Mouse (Mus musculus) hindbrain, embryonic 14.5 days (tissue): ENCODE measurements at regions not wholly inside any gene's neighbourhood (a gene's known extent, or its start where the extent isn't known, plus 50 kb on each side); places are given as distances from the start of the nearest gene placed in this dataset.

Experiments
- ATAC-seq: fragments of 200-750 bp; cut with Nextera tagmentation; 2 replicates; pipeline ENCODE4 v1.8.0; 2017; ENCODE audit warnings: moderate number of reproducible peaks, mild to moderate bottlenecking, moderate TSS enrichment, moderate library complexity; ENCODE audit not compliant: low FRiP score
- DNase-seq: peaks from one replicate; pipeline ENCODE4 v3.0.0-alpha.2; 2015; ENCODE audit warnings: low spot score
- H3K27ac ChIP-seq: fragments of 300-500 bp; sonication (generic); 2 replicates; pipeline ENCODE4 v1.5.1; 2014; ENCODE audit warnings: mild to moderate bottlenecking, moderate library complexity
- H3K27me3 ChIP-seq: fragments of 300-500 bp; sonication (generic); 2 replicates; pipeline ENCODE4 v1.6.1; 2014; ENCODE audit warnings: mild to moderate bottlenecking, low read length, mixed read lengths; ENCODE audit not compliant: control insufficient read depth, insufficient read depth
- H3K36me3 ChIP-seq: fragments of 300-500 bp; sonication (generic); replicated peaks from 2 replicates; pipeline ENCODE4 v1.6.1; 2014; ENCODE audit not compliant: control insufficient read depth, insufficient read depth
- H3K4me1 ChIP-seq: fragments of 300-500 bp; sonication (generic); replicated peaks from 2 replicates; pipeline ENCODE4 v1.6.1; 2014; ENCODE audit warnings: antibody characterized with exemption, low read length, mixed read lengths; ENCODE audit not compliant: control insufficient read depth, insufficient read depth
- H3K4me2 ChIP-seq: fragments of 300-500 bp; sonication (generic); replicated peaks from 2 replicates; pipeline ENCODE4 v1.6.1; 2014; ENCODE audit warnings: mild to moderate bottlenecking, moderate library complexity
- H3K4me3 ChIP-seq: fragments of 300-500 bp; sonication (generic); replicated peaks from 2 replicates; pipeline ENCODE4 v1.5.1; 2014; ENCODE audit warnings: mild to moderate bottlenecking, low read length
- H3K9ac ChIP-seq: fragments of 300-500 bp; sonication (generic); 2 replicates; pipeline ENCODE4 v1.6.1; 2014
- H3K9me3 ChIP-seq: fragments of 300-500 bp; sonication (generic); 2 replicates; pipeline ENCODE4 v1.6.1; 2016; ENCODE audit warnings: low read length; ENCODE audit not compliant: control insufficient read depth
- WGBS: fragments of 180-500 bp; shearing (Covaris S2); extraction: QIAGEN DNeasy Blood & Tissue Kit; methylation state at CpG from one replicate; pipeline ENCODE4 v1.1.7; 2014; 5-methylcytosine and 5-hydroxymethylcytosine counted together

GRCm38 (mm10) chr8:35971082-35971481 lies 205.5 kb downstream of the Gm19410 start:
- Histone ChIP-seq H3K9me3 (no peaks in the 10 kb centered on the region), H3K36me3 (no peaks in the 10 kb centered on the region), H3K27ac (no peak overlapping the region), H3K27me3 (no peaks in the 10 kb centered on the region), H3K4me1 (no peaks in the 10 kb centered on the region), H3K9ac (no peak overlapping the region), H3K4me3 (no peak overlapping the region), H3K4me2 (no peak overlapping the region)
- no peak for DNase-seq
- WGBS = 93% methylated on average over 7 of the region's 7 CpGs
- no peak for ATAC-seq

DNA sequence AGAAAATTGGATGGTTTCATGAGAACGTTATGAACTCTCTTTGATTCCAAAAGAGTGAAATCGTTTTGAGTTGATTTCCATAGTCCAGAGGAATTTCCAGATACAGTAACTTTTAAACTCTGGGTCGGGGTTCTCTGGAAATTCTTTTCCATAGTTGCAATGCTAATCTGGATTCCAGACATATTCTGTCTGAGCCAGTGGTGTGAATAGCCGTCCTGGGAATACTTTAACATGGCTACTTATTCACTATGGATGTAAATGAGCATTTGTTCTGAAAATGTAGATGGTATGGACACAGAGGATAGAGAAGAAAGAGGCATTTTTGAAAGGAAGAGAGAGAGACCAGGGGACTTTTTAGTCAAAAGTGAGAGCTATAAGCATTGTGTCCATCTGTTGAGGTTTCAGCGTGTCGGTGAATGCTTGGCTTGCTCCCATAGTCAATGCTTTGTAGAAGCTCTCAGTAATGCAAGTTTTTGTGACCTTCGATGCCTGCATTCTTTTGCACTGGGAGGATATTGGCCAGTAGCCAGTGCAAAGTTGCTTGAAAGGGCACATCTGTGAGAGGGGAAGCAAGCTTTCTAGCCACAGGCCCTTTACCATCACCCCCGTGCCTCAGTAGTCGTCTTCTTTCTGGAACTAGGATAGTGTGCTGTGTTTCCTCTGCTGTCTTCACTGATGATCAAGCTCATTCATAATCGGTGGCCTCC lies 208.9 kb downstream of the Gm19410 start:
- DNase-seq (no peak), ATAC-seq (peak; percentile 24; the same call in 1 of the 2 replicates)
- no peak overlapping the region for H3K9ac ChIP-seq
- H3K4me3 ChIP-seq = no peak overlapping the region
- H3K9me3 ChIP-seq = no peaks in the 10 kb centered on the region
- 55% methylated on average over 10 of the region's 10 CpGs for WGBS
- H3K36me3 ChIP-seq = no peaks in the 10 kb centered on the region
- H3K4me2 ChIP-seq = no peak overlapping the region
- no peaks in the 10 kb centered on the region for H3K27me3 ChIP-seq
- no peak overlapping the region for H3K27ac ChIP-seq
- H3K4me1 ChIP-seq = no peaks in the 10 kb centered on the region

DNA sequence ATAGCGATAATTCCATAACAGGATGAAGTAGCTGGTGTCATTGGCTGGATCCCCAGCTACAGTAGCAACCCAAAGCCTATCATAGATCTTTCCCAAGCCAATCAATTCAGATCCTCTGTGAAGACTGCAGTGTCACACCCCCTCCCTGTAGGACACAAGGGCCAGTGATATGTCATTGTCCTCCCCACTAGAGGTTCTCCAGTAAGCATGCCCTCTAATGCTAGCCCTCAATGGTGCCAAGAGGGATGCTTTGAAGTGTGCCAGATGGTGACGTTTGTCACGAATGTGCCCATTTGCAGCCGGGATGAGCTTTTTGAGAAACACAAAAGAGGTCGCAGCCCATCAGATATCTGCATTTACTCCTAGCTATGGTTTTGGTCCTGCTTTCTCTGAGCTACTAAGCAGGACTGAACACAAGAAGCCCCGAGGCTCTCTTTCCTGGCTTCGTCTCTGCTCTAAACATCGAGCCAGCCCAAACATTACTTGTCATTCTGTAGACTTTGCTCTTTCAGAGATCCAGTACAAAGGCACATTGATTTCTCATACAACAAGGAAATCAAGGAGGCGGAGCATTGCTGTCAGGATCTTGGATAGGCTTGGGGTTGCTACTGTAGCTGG lies 214.2 kb downstream of the Gm19410 start:
- Histone ChIP-seq H3K4me2 (no peak overlapping the region), H3K27me3 (no peaks in the 10 kb centered on the region), H3K4me1 (no peaks in the 10 kb centered on the region; the same call in 1 of the 2 replicates), H3K27ac (no peak overlapping the region), H3K36me3 (no peaks in the 10 kb centered on the region), H3K4me3 (no peak overlapping the region), H3K9me3 (no peaks in the 10 kb centered on the region), H3K9ac (no peak overlapping the region)
- no peak for DNase-seq
- 76% methylated on average over 9 of the region's 9 CpGs for WGBS
- peak; percentile 43; the same call in 1 of the 2 replicates for ATAC-seq

GRCm38 (mm10) chr8:35983083-35983482 lies 217.5 kb downstream of the Gm19410 start:
- DNase-seq (no peak), ATAC-seq (no peak)
- H3K4me3 ChIP-seq = no peak overlapping the region
- H3K9ac ChIP-seq = no peak overlapping the region
- H3K36me3 ChIP-seq = no peaks in the 10 kb centered on the region
- no peak overlapping the region for H3K4me2 ChIP-seq
- H3K9me3 ChIP-seq = no peaks in the 10 kb centered on the region
- no peak overlapping the region for H3K27ac ChIP-seq
- no peaks in the 10 kb centered on the region; the same call in 1 of the 2 replicates for H3K4me1 ChIP-seq
- H3K27me3 ChIP-seq = no peaks in the 10 kb centered on the region
- WGBS = 62% methylated on average over 2 of the region's 2 CpGs

- ATAC-seq (peak; percentile 40; the same call in 1 of the 2 replicates), DNase-seq (peak; percentile 59)
- Histone ChIP-seq H3K4me3 (no peak overlapping the region), H3K27me3 (no peaks in the 10 kb centered on the region), H3K4me1 (no peaks in the 10 kb centered on the region; the same call in 1 of the 2 replicates), H3K9me3 (0 out of 2 replicates have a peak, but pooled peaks cover 3% of the 10 kb centered on the region), H3K9ac (no peak overlapping the region), H3K36me3 (no peaks in the 10 kb centered on the region), H3K27ac (peak overlapping the region; percentile 44; the same call in 1 of the 2 replicates), H3K4me2 (no peak overlapping the region)
- WGBS = 51% methylated on average over 5 of the region's 5 CpGs
Observed at GRCm38 (mm10) chr8:35985152-35985689, 219.6 kb downstream of the Gm19410 start.

DNA sequence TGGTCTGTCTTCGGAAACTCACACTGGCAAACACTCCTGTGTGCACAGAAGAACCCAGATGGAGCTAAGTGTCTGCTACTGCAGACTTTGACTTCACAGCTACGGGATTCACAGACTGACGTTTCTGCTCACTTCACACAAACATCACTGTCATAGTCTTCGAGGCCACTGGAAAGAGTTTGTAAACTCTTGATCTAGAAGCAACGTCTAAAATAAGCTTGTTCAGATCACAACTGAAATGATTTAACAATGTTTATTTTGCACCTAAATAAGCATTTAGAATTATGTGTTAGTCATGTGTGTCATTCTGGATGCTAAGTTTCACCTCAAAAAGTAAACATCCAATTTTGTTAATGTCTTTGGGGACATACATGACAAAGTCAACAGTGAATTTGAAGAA lies 221.7 kb downstream of the Gm19410 start:
- H3K27me3 ChIP-seq = no peaks in the 10 kb centered on the region
- H3K9ac ChIP-seq = no peak overlapping the region
- H3K9me3 ChIP-seq = 0 out of 2 replicates have a peak, but pooled peaks cover 3% of the 10 kb centered on the region
- DNase-seq (no peak), ATAC-seq (no peak)
- WGBS = 82% methylated on average over 5 of the region's 5 CpGs
- peaks cover 5% of the 10 kb centered on the region; the same call in 1 of the 2 replicates for H3K4me1 ChIP-seq
- no peak overlapping the region for H3K27ac ChIP-seq
- H3K36me3 ChIP-seq = no peaks in the 10 kb centered on the region
- no peak overlapping the region for H3K4me3 ChIP-seq
- no peak overlapping the region for H3K4me2 ChIP-seq

DNA sequence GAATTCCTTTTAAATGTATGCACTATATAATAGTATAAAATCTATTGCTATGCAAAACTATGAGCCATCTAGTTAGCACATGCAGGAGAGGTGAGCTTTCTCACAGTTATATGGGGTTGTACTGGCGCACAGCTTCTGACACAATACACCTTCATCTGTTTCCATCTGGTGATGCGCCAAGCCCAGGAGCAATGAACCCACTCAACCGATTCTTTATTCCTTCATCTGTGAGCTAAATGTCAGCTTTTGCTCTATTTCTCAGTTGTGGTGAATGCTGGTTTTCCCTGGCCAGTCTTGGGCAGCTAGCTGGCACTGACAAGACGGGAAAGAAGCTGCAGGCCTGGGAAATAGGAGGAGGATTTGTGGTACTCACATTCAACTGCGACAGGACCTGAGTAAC lies 225.4 kb downstream of the Gm19410 start:
- Histone ChIP-seq H3K4me2 (no peak overlapping the region), H3K27ac (0 out of 2 replicates have a peak overlapping the region, but pooled peaks have one; percentile 33), H3K9me3 (0 out of 2 replicates have a peak, but pooled peaks cover 3% of the 10 kb centered on the region), H3K9ac (no peak overlapping the region), H3K4me3 (no peak overlapping the region), H3K4me1 (peaks cover 5% of the 10 kb centered on the region; the same call in 1 of the 2 replicates), H3K27me3 (no peaks in the 10 kb centered on the region), H3K36me3 (no peaks in the 10 kb centered on the region)
- ATAC-seq (no peak), DNase-seq (no peak)
- 75% methylated on average over 5 of the region's 5 CpGs for WGBS

- ATAC-seq (no peak), DNase-seq (no peak)
- Histone ChIP-seq H3K9me3 (0 out of 2 replicates have a peak, but pooled peaks cover 3% of the 10 kb centered on the region), H3K4me3 (no peak overlapping the region), H3K4me1 (peaks cover 5% of the 10 kb centered on the region; the same call in 1 of the 2 replicates), H3K36me3 (no peaks in the 10 kb centered on the region), H3K27ac (no peak overlapping the region), H3K4me2 (no peak overlapping the region), H3K27me3 (no peaks in the 10 kb centered on the region), H3K9ac (no peak overlapping the region)
- 83% methylated on average over 9 of the region's 9 CpGs for WGBS
Observed at GRCm38 (mm10) chr8:35991936-35992603, 226.5 kb downstream of the Gm19410 start.
